In genomic region chr7:18679772-18680171, GRCm38 (mm10) we compare ENCODE assay signal across 9 mouse cellular contexts. TPM values are rescaled to one million over a fixed set of nuclear protein-coding genes. Genes with fewer than 3 reads are reported as not detected.
DNase-seq lines count a peak whose midpoint lies in the region; ATAC-seq lines count a peak whose summit lies in the region.
"Had no signal": no experiment of that assay in that cellular context is flagged by ENCODE, and none has a peak within 500 bp of the region (broad histone marks: within the 10 kb centered on the region; RNA-seq: fewer than 3 reads in every experiment).

No protein-coding gene starts in this region.

- WGBS in forebrain, embryonic 15.5 days = 30% methylated on average over 2 of the region's 2 CpGs

- H3K4me3 ChIP-seq in forebrain, embryonic 15.5 days = no peak overlapping the region

- peak; percentile 1 to 37 for DNase-seq in frontal cortex, postnatal 36 days (ENCODE audit: low spot score in 2 of 2)
- DNase-seq in urinary bladder, postnatal 14 days (ENCODE audit: low spot score) = peak; percentile 12
- DNase-seq in urinary bladder, postnatal 10 days (ENCODE audit: low spot score) = no peak
- DNase-seq in left cerebral cortex, postnatal 4 days = peak; percentile 20
- peak; percentile 61 for DNase-seq in retina, postnatal 1 day
- no peak for DNase-seq in urinary bladder, postnatal 36 days (ENCODE audit: low spot score in 2 of 2)

- H3K36me3 ChIP-seq in forebrain, embryonic 15.5 days = no peaks in the 10 kb centered on the region

- no peaks in the 10 kb centered on the region for H3K4me1 ChIP-seq in forebrain, embryonic 15.5 days

- no peaks in the 10 kb centered on the region for H3K9me3 ChIP-seq in forebrain, embryonic 15.5 days

- no peak overlapping the region for H3K4me2 ChIP-seq in forebrain, embryonic 15.5 days (replicated peaks)

- ATAC-seq in frontal cortex, adult (ENCODE audit: low TSS enrichment) = no peak
- 0 out of 2 replicates have a peak, but pooled peaks have one; percentile 8 for ATAC-seq in forebrain, embryonic 15.5 days (replicated peaks)

- no peak overlapping the region for H3K27ac ChIP-seq in forebrain, embryonic 15.5 days (replicated peaks)

- H3K9ac ChIP-seq in forebrain, embryonic 15.5 days (replicated peaks) = no peak overlapping the region

- no peaks in the 10 kb centered on the region for H3K27me3 ChIP-seq in forebrain, embryonic 15.5 days

- intact Hi-C loops in left cerebral cortex, postnatal 4 days (cut with DNase I) = no loop called here

RNA-seq across cellular contexts. Expression of gene Psg20, which starts 6.2 kb away (rescaled TPM):
- not detected in 2 replicates for polyA plus RNA-seq in forebrain, embryonic 15.5 days (2015; fragmentation: Nextera tagmentation; extraction: Ambion mirVana)
- not detected for total RNA-seq in left cerebral cortex, postnatal 4 days (2021)
- polyA plus RNA-seq: heart, embryonic 14.5 days had no signal

RNA-seq across cellular contexts. Expression of gene Psg21, which starts 23.2 kb away (rescaled TPM):
- not detected in 2 replicates for polyA plus RNA-seq in forebrain, embryonic 15.5 days (2015; fragmentation: Nextera tagmentation; extraction: Ambion mirVana)
- not detected for total RNA-seq in left cerebral cortex, postnatal 4 days (2021)
- polyA plus RNA-seq: heart, embryonic 14.5 days had no signal

RNA-seq across cellular contexts. Expression of gene Psg22, which starts 38.1 kb away (rescaled TPM):
- not detected in 2 replicates for polyA plus RNA-seq in forebrain, embryonic 15.5 days (2015; fragmentation: Nextera tagmentation; extraction: Ambion mirVana)
- not detected for total RNA-seq in left cerebral cortex, postnatal 4 days (2021)
- polyA plus RNA-seq: heart, embryonic 14.5 days had no signal

Comparison
In these comparisons a context has a peak if more than half of its experiments do, and no peak if none do; other contexts are left out.
1. DNase-seq: peak in frontal cortex, postnatal 36 days (2 of 2), urinary bladder, postnatal 14 days (single experiment), left cerebral cortex, postnatal 4 days (single experiment) and retina, postnatal 1 day (single experiment); none in urinary bladder, postnatal 10 days (single experiment) and urinary bladder, postnatal 36 days (0 of 2).